Mouse (Mus musculus): ENCODE data around the gene Mier2. TPM values are rescaled to one million over a fixed set of nuclear protein-coding genes. Genes with fewer than 3 reads are reported as not detected.

Mier2 gene
- polyA plus RNA-seq, 1 experiment from 2014 or later = 44.6 TPM

DNA sequence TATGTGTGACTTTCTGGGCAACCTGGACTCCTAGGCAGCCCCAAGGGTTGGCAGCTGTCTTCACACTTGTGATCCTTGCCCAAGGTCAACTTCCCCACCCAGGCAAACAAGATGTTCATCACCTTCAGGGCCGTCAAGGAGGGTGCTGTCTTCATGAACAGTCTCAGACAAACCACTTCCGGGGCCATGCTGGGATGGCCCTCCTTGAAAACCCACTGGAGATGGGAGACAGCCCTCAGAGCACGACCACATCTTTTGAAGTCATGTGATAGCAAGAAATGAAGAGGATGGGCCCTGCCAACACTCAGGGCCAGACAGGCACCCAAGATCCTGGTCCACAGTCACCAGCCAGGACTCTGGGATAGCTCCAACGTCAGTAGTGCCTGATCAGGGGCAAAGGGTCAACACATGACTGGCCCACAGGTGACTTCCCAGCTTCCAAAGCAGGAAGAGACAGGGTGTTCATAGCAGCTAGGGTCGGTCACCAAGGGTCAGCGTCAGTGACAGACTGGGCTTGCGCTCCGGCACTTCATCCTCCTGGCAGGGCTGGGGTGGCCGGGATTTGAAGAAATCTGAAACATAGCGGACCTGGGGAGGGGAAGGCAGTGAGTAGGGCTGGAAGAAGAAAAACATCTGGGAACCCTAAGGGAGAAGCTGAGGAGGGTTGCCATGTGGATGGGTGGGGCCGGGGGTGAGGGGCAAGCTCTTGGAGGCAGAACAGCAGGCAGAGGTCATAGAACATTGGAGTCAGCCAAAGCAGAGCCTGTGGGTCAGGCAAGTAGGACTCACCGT is 28.1 kb downstream of the Mier2 start:
- Histone ChIP-seq H3K27me3 (replicated peaks; ENCODE audit: control insufficient read depth, insufficient read depth, low read length) (no peaks in the 10 kb centered on the region), H3K27ac (replicated peaks; ENCODE audit: low read depth, low read length) (no peak overlapping the region), H3K4me1 (ENCODE audit: control insufficient read depth, insufficient read depth, low read length) (no peaks in the 10 kb centered on the region), H3K4me2 (ENCODE audit: low read depth, low read length) (no peak overlapping the region), H3K4me3 (ENCODE audit: low read depth, low read length) (no peak overlapping the region), H3K9ac (ENCODE audit: low read depth, low read length) (no peak overlapping the region), H3K9me3 (ENCODE audit: control insufficient read depth, low read length) (no peaks in the 10 kb centered on the region), H3K36me3 (ENCODE audit: control insufficient read depth, insufficient read depth, low read length) (0 out of 2 replicates have a peak, but pooled peaks cover 4% of the 10 kb centered on the region)
- WGBS = 83% methylated on average over 12 of the region's 12 CpGs
- no peak for ATAC-seq (ENCODE audit: low read depth)
- DNase-seq (ENCODE audit: low spot score) = no peak

DNA sequence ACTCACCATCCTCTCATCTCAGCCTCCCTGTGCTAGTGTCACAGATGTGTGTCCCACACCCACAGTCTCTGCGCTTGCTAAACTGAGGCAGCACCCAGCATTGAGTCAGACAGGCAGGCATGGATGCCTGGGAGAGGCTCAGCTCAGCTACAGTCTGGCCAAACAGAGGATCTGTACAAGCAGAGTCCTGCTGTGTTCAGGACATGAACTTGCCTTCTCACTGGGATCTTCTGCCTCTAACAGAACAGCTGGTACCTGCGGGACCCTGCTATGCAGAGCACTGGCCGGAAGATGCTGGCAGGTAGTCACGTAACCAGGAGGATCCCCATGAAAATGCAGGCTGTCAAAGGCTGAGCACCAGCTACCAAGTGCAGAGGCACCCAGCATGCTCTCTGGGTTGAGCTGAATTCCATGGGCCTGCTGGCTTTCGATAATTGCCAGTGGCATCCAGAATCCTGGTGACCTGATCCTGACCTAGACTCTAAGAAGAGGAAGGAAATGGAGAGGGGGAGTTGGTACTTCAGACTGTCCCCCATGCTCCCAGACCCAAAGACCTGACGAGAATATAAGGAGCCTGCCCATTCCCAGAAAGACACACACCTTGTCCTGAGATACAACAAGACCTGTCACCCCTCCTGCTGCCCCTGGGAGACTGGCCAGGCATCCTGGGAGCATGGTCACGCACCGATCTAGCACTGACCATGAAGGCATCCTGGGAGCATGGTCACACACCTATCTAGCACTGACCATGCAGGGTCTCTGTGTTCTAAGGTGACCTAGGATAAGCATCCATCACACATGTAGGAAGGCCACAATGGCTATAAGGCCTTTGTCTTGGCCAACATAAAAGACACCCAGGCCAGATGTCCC is 29.3 kb downstream of the Mier2 start:
- Histone ChIP-seq H3K4me2 (ENCODE audit: low read depth, low read length) (no peak overlapping the region), H3K36me3 (ENCODE audit: control insufficient read depth, insufficient read depth, low read length) (0 out of 2 replicates have a peak, but pooled peaks cover 4% of the 10 kb centered on the region), H3K9ac (ENCODE audit: low read depth, low read length) (no peak overlapping the region), H3K27ac (replicated peaks; ENCODE audit: low read depth, low read length) (no peak overlapping the region), H3K4me1 (ENCODE audit: control insufficient read depth, insufficient read depth, low read length) (no peaks in the 10 kb centered on the region), H3K4me3 (ENCODE audit: low read depth, low read length) (no peak overlapping the region), H3K9me3 (ENCODE audit: control insufficient read depth, low read length) (no peaks in the 10 kb centered on the region), H3K27me3 (replicated peaks; ENCODE audit: control insufficient read depth, insufficient read depth, low read length) (no peaks in the 10 kb centered on the region)
- WGBS = 83% methylated on average over 8 of the region's 8 CpGs
- DNase-seq (ENCODE audit: low spot score) (no peak), ATAC-seq (ENCODE audit: low read depth) (no peak)

DNA sequence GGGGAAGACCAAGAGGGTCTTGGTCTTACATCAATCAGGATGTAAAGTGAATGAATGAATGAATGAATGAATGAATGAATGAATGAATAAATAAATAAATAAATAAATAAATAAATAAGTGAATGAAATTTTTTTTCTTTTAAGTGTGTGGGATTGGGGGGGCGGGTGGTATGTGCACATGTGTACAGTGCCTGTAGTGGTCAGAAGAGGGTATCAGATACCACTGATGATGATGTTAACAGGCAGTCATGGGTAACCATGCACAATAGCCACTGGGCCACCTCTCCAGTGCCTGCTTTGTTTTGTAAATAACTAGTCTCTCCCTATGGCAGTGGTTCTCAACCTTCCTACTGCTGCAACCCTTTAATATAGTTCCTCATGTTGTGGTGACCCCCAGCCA is 30.6 kb downstream of the Mier2 start:
- no peak for ATAC-seq (ENCODE audit: low read depth)
- Histone ChIP-seq H3K4me2 (ENCODE audit: low read depth, low read length) (no peak overlapping the region), H3K9ac (ENCODE audit: low read depth, low read length) (no peak overlapping the region), H3K4me1 (ENCODE audit: control insufficient read depth, insufficient read depth, low read length) (no peaks in the 10 kb centered on the region), H3K27me3 (replicated peaks; ENCODE audit: control insufficient read depth, insufficient read depth, low read length) (no peaks in the 10 kb centered on the region), H3K9me3 (ENCODE audit: control insufficient read depth, low read length) (no peaks in the 10 kb centered on the region), H3K27ac (replicated peaks; ENCODE audit: low read depth, low read length) (no peak overlapping the region), H3K4me3 (ENCODE audit: low read depth, low read length) (no peak overlapping the region), H3K36me3 (ENCODE audit: control insufficient read depth, insufficient read depth, low read length) (0 out of 2 replicates have a peak, but pooled peaks cover 4% of the 10 kb centered on the region)
- 57% methylated on average over 1 of the region's 1 CpGs for WGBS
- DNase-seq (ENCODE audit: low spot score) = no peak

DNA sequence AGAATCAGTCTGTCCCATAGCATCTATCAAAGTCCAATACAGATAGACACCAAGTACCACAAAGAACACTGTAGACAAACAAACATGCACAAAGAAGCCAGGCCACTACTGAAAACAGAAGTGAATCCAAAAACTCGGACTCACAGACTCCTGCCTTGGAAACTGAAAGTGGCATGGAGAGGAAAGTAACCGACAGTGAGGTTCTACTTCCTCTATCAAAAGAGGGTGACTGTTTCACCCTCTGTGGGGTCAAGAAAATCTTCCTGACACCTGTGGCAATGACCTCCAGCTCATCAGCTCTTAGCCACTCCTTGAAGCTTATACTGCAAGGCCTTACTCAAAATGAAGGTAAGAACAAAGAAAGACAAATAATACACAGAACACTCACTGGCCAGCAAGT is 48.3 kb downstream of the Mier2 start:
- WGBS = 72% methylated on average over 2 of the region's 2 CpGs

DNA sequence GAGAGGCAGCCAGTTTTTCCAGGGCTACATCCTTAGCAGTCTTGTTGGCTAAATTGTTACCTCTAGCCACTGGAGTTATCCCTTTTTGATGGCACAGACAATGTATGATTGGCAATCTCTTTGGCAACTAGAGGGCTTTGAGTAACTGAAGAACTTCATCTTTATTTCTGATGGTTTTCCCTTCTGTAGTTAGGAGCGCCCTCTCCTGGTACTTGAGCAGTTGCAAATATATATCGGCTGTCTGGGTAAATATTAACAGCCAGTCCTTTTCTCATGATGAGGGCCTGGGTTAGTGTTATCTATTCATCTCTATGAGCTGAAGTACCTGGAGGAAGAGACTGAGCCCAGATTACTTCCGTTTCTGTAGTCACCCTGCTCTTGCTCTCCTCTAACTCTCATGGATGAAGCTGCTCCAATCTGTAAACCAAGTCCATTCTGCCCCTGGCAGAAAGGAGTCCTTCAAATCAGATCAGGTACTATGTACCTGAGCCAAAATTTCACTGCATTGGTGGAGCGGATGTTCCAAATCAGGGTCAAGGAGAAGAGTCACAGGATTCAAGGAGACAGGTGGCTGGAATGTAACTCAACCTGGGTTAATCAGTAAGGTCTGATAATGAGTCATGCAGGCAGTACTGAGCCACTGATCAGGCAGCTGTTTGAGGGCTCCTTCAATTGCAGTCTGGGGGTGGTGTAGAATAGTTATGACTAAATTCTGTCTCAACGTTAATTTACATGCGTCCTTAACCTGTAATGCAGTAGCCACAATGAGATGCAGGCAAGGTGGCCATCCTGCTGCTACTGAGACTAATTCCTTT is 52.0 kb downstream of the Mier2 start:
- DNase-seq (ENCODE audit: low spot score) (peak; percentile 3), ATAC-seq (ENCODE audit: low read depth) (no peak)
- no peak overlapping the region for H3K4me2 ChIP-seq (ENCODE audit: low read depth, low read length)
- no peaks in the 10 kb centered on the region for H3K27me3 ChIP-seq (replicated peaks; ENCODE audit: control insufficient read depth, insufficient read depth, low read length)
- H3K9ac ChIP-seq (ENCODE audit: low read depth, low read length) = no peak overlapping the region
- no peaks in the 10 kb centered on the region for H3K4me1 ChIP-seq (ENCODE audit: control insufficient read depth, insufficient read depth, low read length)
- H3K9me3 ChIP-seq (ENCODE audit: control insufficient read depth, low read length) = no peaks in the 10 kb centered on the region
- WGBS = 69% methylated on average over 6 of the region's 6 CpGs
- H3K4me3 ChIP-seq (ENCODE audit: low read depth, low read length) = no peak overlapping the region
- no peak overlapping the region for H3K27ac ChIP-seq (replicated peaks; ENCODE audit: low read depth, low read length)
- no peaks in the 10 kb centered on the region for H3K36me3 ChIP-seq (ENCODE audit: control insufficient read depth, insufficient read depth, low read length)

More for the DNA sequence above, 48.3 kb downstream of the Mier2 start:
- no peaks in the 10 kb centered on the region for H3K4me1 ChIP-seq (ENCODE audit: control insufficient read depth, insufficient read depth, low read length)
- H3K4me3 ChIP-seq (ENCODE audit: low read depth, low read length) = no peak overlapping the region
- ATAC-seq (ENCODE audit: low read depth) = no peak
- H3K9me3 ChIP-seq (ENCODE audit: control insufficient read depth, low read length) = no peaks in the 10 kb centered on the region
- H3K36me3 ChIP-seq (ENCODE audit: control insufficient read depth, insufficient read depth, low read length) = no peaks in the 10 kb centered on the region
- no peak for DNase-seq (ENCODE audit: low spot score)
- no peak overlapping the region for H3K27ac ChIP-seq (replicated peaks; ENCODE audit: low read depth, low read length)
- H3K27me3 ChIP-seq (replicated peaks; ENCODE audit: control insufficient read depth, insufficient read depth, low read length) = no peaks in the 10 kb centered on the region
- no peak overlapping the region for H3K4me2 ChIP-seq (ENCODE audit: low read depth, low read length)
- no peak overlapping the region for H3K9ac ChIP-seq (ENCODE audit: low read depth, low read length)

DNA sequence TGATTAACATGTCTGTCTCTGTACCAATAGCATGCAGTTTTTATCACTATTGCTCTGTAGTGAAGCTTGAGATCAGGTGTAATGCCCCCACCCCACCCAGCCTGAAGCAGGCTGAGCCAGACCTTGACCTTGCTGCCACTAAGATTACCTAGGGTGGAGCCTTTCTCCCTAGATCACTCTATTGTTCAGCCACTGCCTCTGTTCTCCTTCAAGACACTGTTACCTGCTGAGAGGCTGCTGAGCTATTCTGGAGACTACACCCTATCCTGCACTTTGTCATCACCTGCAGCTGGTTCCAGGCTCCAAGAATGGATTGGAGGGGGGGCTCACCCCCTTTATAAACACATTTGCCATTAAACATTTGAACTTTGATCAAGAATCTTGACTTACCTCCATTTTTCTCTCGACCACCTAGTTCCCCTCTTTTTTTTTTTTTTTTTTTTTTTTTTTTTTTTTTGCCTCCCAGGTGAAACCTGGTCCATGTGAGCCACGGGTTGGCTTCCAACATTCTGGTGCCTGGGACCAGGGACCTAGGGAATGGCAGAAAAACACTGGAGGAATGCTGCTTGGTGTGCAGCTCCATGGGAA is 58.2 kb downstream of the Mier2 start:
- Histone ChIP-seq H3K4me3 (ENCODE audit: low read depth, low read length) (no peak overlapping the region), H3K4me2 (ENCODE audit: low read depth, low read length) (no peak overlapping the region), H3K9me3 (ENCODE audit: control insufficient read depth, low read length) (no peaks in the 10 kb centered on the region), H3K27ac (replicated peaks; ENCODE audit: low read depth, low read length) (no peak overlapping the region), H3K27me3 (replicated peaks; ENCODE audit: control insufficient read depth, insufficient read depth, low read length) (no peaks in the 10 kb centered on the region), H3K36me3 (ENCODE audit: control insufficient read depth, insufficient read depth, low read length) (no peaks in the 10 kb centered on the region), H3K4me1 (ENCODE audit: control insufficient read depth, insufficient read depth, low read length) (no peaks in the 10 kb centered on the region), H3K9ac (ENCODE audit: low read depth, low read length) (no peak overlapping the region)
- WGBS = 43% methylated on average over 2 of the region's 2 CpGs
- ATAC-seq (ENCODE audit: low read depth) (no peak), DNase-seq (ENCODE audit: low spot score) (no peak)

DNA sequence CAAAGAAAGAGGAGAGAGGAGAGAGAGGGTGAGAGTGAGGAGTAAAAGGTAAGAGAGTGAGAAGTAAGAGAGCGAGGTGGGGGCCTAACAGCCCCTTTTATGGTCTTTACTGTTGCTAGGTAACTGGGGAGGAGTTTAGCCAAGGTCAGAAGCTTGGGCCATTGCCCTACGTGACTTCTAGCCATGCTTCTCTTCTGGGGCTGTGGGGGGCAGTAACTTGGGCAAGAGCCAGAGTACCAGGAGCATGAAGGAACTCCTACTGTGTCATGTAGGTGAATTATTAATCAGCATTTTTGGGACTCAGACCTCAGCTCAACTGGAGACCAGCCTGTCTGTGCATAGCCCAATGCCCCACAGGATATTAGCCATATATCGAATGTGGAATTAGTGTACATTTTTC is 59.1 kb downstream of the Mier2 start:
- Histone ChIP-seq H3K9ac (ENCODE audit: low read depth, low read length) (no peak overlapping the region), H3K4me1 (ENCODE audit: control insufficient read depth, insufficient read depth, low read length) (no peaks in the 10 kb centered on the region), H3K27me3 (replicated peaks; ENCODE audit: control insufficient read depth, insufficient read depth, low read length) (no peaks in the 10 kb centered on the region), H3K4me3 (ENCODE audit: low read depth, low read length) (no peak overlapping the region), H3K27ac (replicated peaks; ENCODE audit: low read depth, low read length) (no peak overlapping the region), H3K4me2 (ENCODE audit: low read depth, low read length) (no peak overlapping the region), H3K9me3 (ENCODE audit: control insufficient read depth, low read length) (no peaks in the 10 kb centered on the region), H3K36me3 (ENCODE audit: control insufficient read depth, insufficient read depth, low read length) (no peaks in the 10 kb centered on the region)
- DNase-seq (ENCODE audit: low spot score) (no peak), ATAC-seq (ENCODE audit: low read depth) (no peak)
- WGBS = 73% methylated on average over 3 of the region's 3 CpGs
